Mouse (Mus musculus): ENCODE measurements around the gene Gins2. TPM values are rescaled to one million over a fixed set of nuclear protein-coding genes. Genes with fewer than 3 reads are reported as not detected.

Gins2 gene
- polyA plus RNA-seq, 1 experiment: 48.3 TPM

- 88% methylated on average over 6 of the region's 6 CpGs for WGBS
Observed at GRCm38 (mm10) chr8:120630848-120631247, 41.7 kb upstream of the Gins2 start.

GRCm38 (mm10) chr8:120630031-120630430 lies 40.9 kb upstream of the Gins2 start:
- peaks cover 16% of the 10 kb centered on the region for H3K4me1 ChIP-seq (replicated peaks; ENCODE audit: control insufficient read depth, insufficient read depth, low read length)
- DNase-seq: no peak
- no peak overlapping the region for H3K4me3 ChIP-seq (ENCODE audit: control insufficient read depth, insufficient read depth, low read length)
- no peak overlapping the region for H3K27ac ChIP-seq (ENCODE audit: control insufficient read depth, insufficient read depth, low read length)
- TF ChIP-seq POLR2A (IDR thresholded peaks at IDR 0.05; ENCODE audit: control insufficient read depth, extremely low read depth, insufficient read depth, low read length, poor library complexity) (no peak), CTCF (IDR thresholded peaks at IDR 0.05; ENCODE audit: borderline replicate concordance, control insufficient read depth, extremely low read depth, insufficient read depth, low read length, poor library complexity) (no peak)
- WGBS: 91% methylated on average over 5 of the region's 5 CpGs
- H3K27me3 ChIP-seq (ENCODE audit: control insufficient read depth, insufficient read depth, low read length): no peaks in the 10 kb centered on the region
- no peaks in the 10 kb centered on the region for H3K36me3 ChIP-seq (ENCODE audit: control insufficient read depth, insufficient read depth, low read length)

More at GRCm38 (mm10) chr8:120630848-120631247, 41.7 kb upstream of the Gins2 start:
- no peak for TF ChIP-seq POLR2A (IDR thresholded peaks at IDR 0.05; ENCODE audit: control insufficient read depth, extremely low read depth, insufficient read depth, low read length, poor library complexity)
- no peak for TF ChIP-seq CTCF (IDR thresholded peaks at IDR 0.05; ENCODE audit: borderline replicate concordance, control insufficient read depth, extremely low read depth, insufficient read depth, low read length, poor library complexity)
- H3K27me3 ChIP-seq (ENCODE audit: control insufficient read depth, insufficient read depth, low read length): no peaks in the 10 kb centered on the region
- peaks cover 16% of the 10 kb centered on the region for H3K4me1 ChIP-seq (replicated peaks; ENCODE audit: control insufficient read depth, insufficient read depth, low read length)
- H3K4me3 ChIP-seq (ENCODE audit: control insufficient read depth, insufficient read depth, low read length): no peak overlapping the region
- no peak overlapping the region for H3K27ac ChIP-seq (ENCODE audit: control insufficient read depth, insufficient read depth, low read length)
- H3K36me3 ChIP-seq (ENCODE audit: control insufficient read depth, insufficient read depth, low read length): no peaks in the 10 kb centered on the region
- DNase-seq: no peak

GRCm38 (mm10) chr8:120627298-120627697 lies 38.2 kb upstream of the Gins2 start:
- Histone ChIP-seq H3K27me3 (ENCODE audit: control insufficient read depth, insufficient read depth, low read length) (no peaks in the 10 kb centered on the region), H3K4me3 (ENCODE audit: control insufficient read depth, insufficient read depth, low read length) (no peak overlapping the region), H3K27ac (ENCODE audit: control insufficient read depth, insufficient read depth, low read length) (no peak overlapping the region), H3K4me1 (replicated peaks; ENCODE audit: control insufficient read depth, insufficient read depth, low read length) (peaks cover 3% of the 10 kb centered on the region; the same call in 1 of the 2 replicates), H3K36me3 (ENCODE audit: control insufficient read depth, insufficient read depth, low read length) (no peaks in the 10 kb centered on the region)
- TF ChIP-seq POLR2A (IDR thresholded peaks at IDR 0.05; ENCODE audit: control insufficient read depth, extremely low read depth, insufficient read depth, low read length, poor library complexity) (no peak), CTCF (IDR thresholded peaks at IDR 0.05; ENCODE audit: borderline replicate concordance, control insufficient read depth, extremely low read depth, insufficient read depth, low read length, poor library complexity) (no peak)
- 94% methylated on average over 5 of the region's 5 CpGs for WGBS
- DNase-seq: no peak

GRCm38 (mm10) chr8:120626461-120626860 lies 37.4 kb upstream of the Gins2 start:
- 93% methylated on average over 11 of the region's 11 CpGs for WGBS
- no peak for DNase-seq
- Histone ChIP-seq H3K4me1 (replicated peaks; ENCODE audit: control insufficient read depth, insufficient read depth, low read length) (peaks cover 3% of the 10 kb centered on the region; the same call in 1 of the 2 replicates), H3K27me3 (ENCODE audit: control insufficient read depth, insufficient read depth, low read length) (no peaks in the 10 kb centered on the region), H3K36me3 (ENCODE audit: control insufficient read depth, insufficient read depth, low read length) (no peaks in the 10 kb centered on the region), H3K27ac (ENCODE audit: control insufficient read depth, insufficient read depth, low read length) (no peak overlapping the region), H3K4me3 (ENCODE audit: control insufficient read depth, insufficient read depth, low read length) (no peak overlapping the region)
- TF ChIP-seq POLR2A (IDR thresholded peaks at IDR 0.05; ENCODE audit: control insufficient read depth, extremely low read depth, insufficient read depth, low read length, poor library complexity): no peak
- no peak for TF ChIP-seq CTCF (IDR thresholded peaks at IDR 0.05; ENCODE audit: borderline replicate concordance, control insufficient read depth, extremely low read depth, insufficient read depth, low read length, poor library complexity)

- Histone ChIP-seq H3K4me1 (replicated peaks; ENCODE audit: control insufficient read depth, insufficient read depth, low read length) (no peaks in the 10 kb centered on the region), H3K27me3 (ENCODE audit: control insufficient read depth, insufficient read depth, low read length) (no peaks in the 10 kb centered on the region), H3K4me3 (ENCODE audit: control insufficient read depth, insufficient read depth, low read length) (no peak overlapping the region), H3K36me3 (ENCODE audit: control insufficient read depth, insufficient read depth, low read length) (no peaks in the 10 kb centered on the region), H3K27ac (ENCODE audit: control insufficient read depth, insufficient read depth, low read length) (no peak overlapping the region)
- TF ChIP-seq POLR2A (IDR thresholded peaks at IDR 0.05; ENCODE audit: control insufficient read depth, extremely low read depth, insufficient read depth, low read length, poor library complexity) (no peak), CTCF (IDR thresholded peaks at IDR 0.05; ENCODE audit: borderline replicate concordance, control insufficient read depth, extremely low read depth, insufficient read depth, low read length, poor library complexity) (no peak)
- DNase-seq: no peak
- WGBS: 55% methylated on average over 2 of the region's 2 CpGs
Observed at GRCm38 (mm10) chr8:120623608-120624007, 34.5 kb upstream of the Gins2 start.

- Histone ChIP-seq H3K36me3 (ENCODE audit: control insufficient read depth, insufficient read depth, low read length) (no peaks in the 10 kb centered on the region), H3K4me1 (replicated peaks; ENCODE audit: control insufficient read depth, insufficient read depth, low read length) (no peaks in the 10 kb centered on the region), H3K27me3 (ENCODE audit: control insufficient read depth, insufficient read depth, low read length) (no peaks in the 10 kb centered on the region), H3K27ac (ENCODE audit: control insufficient read depth, insufficient read depth, low read length) (no peak overlapping the region), H3K4me3 (ENCODE audit: control insufficient read depth, insufficient read depth, low read length) (no peak overlapping the region)
- no peak for DNase-seq
- 97% methylated on average over 14 of the region's 14 CpGs for WGBS
- TF ChIP-seq CTCF (IDR thresholded peaks at IDR 0.05; ENCODE audit: borderline replicate concordance, control insufficient read depth, extremely low read depth, insufficient read depth, low read length, poor library complexity) (no peak), POLR2A (IDR thresholded peaks at IDR 0.05; ENCODE audit: control insufficient read depth, extremely low read depth, insufficient read depth, low read length, poor library complexity) (no peak)
Observed at GRCm38 (mm10) chr8:120622161-120622560, 33.1 kb upstream of the Gins2 start.

GRCm38 (mm10) chr8:120620441-120620840 lies 31.3 kb upstream of the Gins2 start:
- H3K4me1 ChIP-seq (replicated peaks; ENCODE audit: control insufficient read depth, insufficient read depth, low read length): no peaks in the 10 kb centered on the region
- WGBS: 91% methylated on average over 7 of the region's 7 CpGs
- DNase-seq: no peak
- H3K4me3 ChIP-seq (ENCODE audit: control insufficient read depth, insufficient read depth, low read length): no peak overlapping the region
- no peak overlapping the region for H3K27ac ChIP-seq (ENCODE audit: control insufficient read depth, insufficient read depth, low read length)
- H3K27me3 ChIP-seq (ENCODE audit: control insufficient read depth, insufficient read depth, low read length): no peaks in the 10 kb centered on the region
- no peaks in the 10 kb centered on the region for H3K36me3 ChIP-seq (ENCODE audit: control insufficient read depth, insufficient read depth, low read length)
- no peak for TF ChIP-seq POLR2A (IDR thresholded peaks at IDR 0.05; ENCODE audit: control insufficient read depth, extremely low read depth, insufficient read depth, low read length, poor library complexity)
- no peak for TF ChIP-seq CTCF (IDR thresholded peaks at IDR 0.05; ENCODE audit: borderline replicate concordance, control insufficient read depth, extremely low read depth, insufficient read depth, low read length, poor library complexity)
